Mouse (Mus musculus): ENCODE results near the gene Fam19a2. TPM values are rescaled to one million over a fixed set of nuclear protein-coding genes. Genes with fewer than 3 reads are reported as not detected.

Fam19a2 gene
- total RNA-seq (2023; ENCODE audit: inconsistent age), result not detected in 4 replicates

GRCm38 (mm10) chr10:123263876-123264309 is at the start of gene Fam19a2:
Gene Fam19a2 (plus strand): TSS chr10:123263996.

Other genes starting within 250 kb of the Fam19a2 start
- 129 to 154 TPM (median 148 TPM) in 4 replicates for gene Mon2, start 187.5 kb upstream of the Fam19a2 start, total RNA-seq (2023; ENCODE audit: inconsistent age)
- 111 to 129 TPM (median 119 TPM) in 4 replicates for gene Usp15, start 67.0 kb upstream of the Fam19a2 start, total RNA-seq (2023; ENCODE audit: inconsistent age)